Mouse (Mus musculus) liver, postnatal 0 days (tissue): Measurements from ENCODE around the gene Rsg1. TPM values are rescaled to one million over a fixed set of nuclear protein-coding genes. Genes with fewer than 3 reads are reported as not detected.

ENCODE experiments used
- ATAC-seq: fragments of 200-750 bp; cut with Nextera tagmentation; 2 replicates; pipeline ENCODE4 v1.8.0; 2017; ENCODE audit warnings: mild to moderate bottlenecking, moderate library complexity
- DNase-seq: peaks from one replicate; pipeline ENCODE4 v3.0.0-alpha.2; 2016
- H3K27ac ChIP-seq: fragments of 300-500 bp; sonication (generic); 2 replicates; pipeline ENCODE4 v1.5.1; 2014; ENCODE audit warnings: antibody characterized with exemption, moderate library complexity, mild to moderate bottlenecking, low read depth
- H3K27me3 ChIP-seq: fragments of 300-500 bp; sonication (generic); 2 replicates; pipeline ENCODE4 v1.6.1; 2014; ENCODE audit warnings: low read length, control low read depth, mixed read lengths; ENCODE audit not compliant: insufficient read depth
- H3K36me3 ChIP-seq: fragments of 300-500 bp; sonication (generic); replicated peaks from 2 replicates; pipeline ENCODE4 v1.6.1; 2014; ENCODE audit warnings: mild to moderate bottlenecking, control low read depth, low read length, moderate library complexity, mixed read lengths; ENCODE audit not compliant: insufficient read depth
- H3K4me1 ChIP-seq: fragments of 300-500 bp; sonication (generic); 2 replicates; pipeline ENCODE4 v1.6.1; 2014; ENCODE audit warnings: antibody characterized with exemption, mild to moderate bottlenecking, control low read depth; ENCODE audit not compliant: insufficient read depth
- H3K4me2 ChIP-seq: fragments of 300-500 bp; sonication (generic); 2 replicates; pipeline ENCODE4 v1.6.1; 2014; ENCODE audit warnings: low read depth, mild to moderate bottlenecking, low read length, moderate library complexity, mixed read lengths
- H3K4me3 ChIP-seq: fragments of 300-500 bp; sonication (generic); 2 replicates; pipeline ENCODE4 v1.5.1; 2014; ENCODE audit warnings: low read depth, low read length
- H3K9ac ChIP-seq: fragments of 300-500 bp; sonication (generic); replicated peaks from 2 replicates; pipeline ENCODE4 v1.6.1; 2014; ENCODE audit warnings: mild to moderate bottlenecking, moderate library complexity
- H3K9me3 ChIP-seq: fragments of 300-500 bp; sonication (generic); 2 replicates; pipeline ENCODE4 v1.6.1; 2016; ENCODE audit warnings: mild to moderate bottlenecking, control low read depth, low read length, mixed read lengths
- CTCF ChIP-seq: sonication (generic); IDR thresholded peaks from 2 replicates; pipeline ENCODE4 v1.5.1; 2016; ENCODE audit warnings: antibody characterized with exemption, low read depth
- EP300 ChIP-seq: IDR thresholded peaks from 2 replicates; pipeline ENCODE4 v1.6.1; 2016; ENCODE audit warnings: antibody characterized with exemption, low read depth, mild to moderate bottlenecking
- WGBS: fragments of 180-500 bp; shearing (Covaris S2); extraction: QIAGEN DNeasy Blood & Tissue Kit; methylation state at CpG from one replicate; pipeline ENCODE4 v1.1.7; 2014; ENCODE audit not compliant: insufficient replicate concordance; 5-methylcytosine and 5-hydroxymethylcytosine counted together
- polyA plus RNA-seq: library from polyadenylated mRNA; unstranded; fragments of >200 nt; fragmentation: Nextera tagmentation; extraction: Ambion mirVana; gene quantifications from 2 replicates; pipeline ENCODE4 v1.2.1, GENCODE M21; 2015

Rsg1 gene
- polyA plus RNA-seq, 1 experiment from 2014 or later, result 0.43 TPM

DNA sequence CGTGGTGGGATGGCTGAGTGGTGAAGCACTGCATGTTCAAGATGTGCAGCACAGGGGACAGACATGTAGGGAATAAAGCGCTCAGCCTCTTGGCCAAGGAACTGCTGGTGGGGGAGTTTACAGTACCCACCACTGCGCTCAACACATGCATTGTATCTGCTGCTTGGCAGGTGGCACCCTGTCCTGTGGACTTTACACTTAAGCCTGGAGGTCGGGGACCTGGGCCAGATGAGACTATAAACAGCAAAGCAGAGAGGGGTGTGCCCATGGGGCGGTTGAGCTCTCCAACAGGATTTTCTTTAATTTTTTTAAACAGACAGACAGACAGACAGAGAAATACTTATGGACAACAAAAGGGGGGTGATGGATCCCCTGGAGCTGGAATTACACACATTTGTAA, 6.7 kb upstream of the Rsg1 start:
- Histone ChIP-seq H3K27me3 (no peaks in the 10 kb centered on the region), H3K9ac (no peak overlapping the region), H3K9me3 (no peaks in the 10 kb centered on the region), H3K4me2 (no peak overlapping the region), H3K4me3 (no peak overlapping the region), H3K4me1 (0 out of 2 replicates have a peak, but pooled peaks cover 4% of the 10 kb centered on the region), H3K36me3 (peaks cover 13% of the 10 kb centered on the region; the same call in 1 of the 2 replicates), H3K27ac (no peak overlapping the region)
- TF ChIP-seq EP300, result no peak
- no peak for TF ChIP-seq CTCF
- WGBS, result 77% methylated on average over 5 of the region's 5 CpGs
- ATAC-seq (peak; percentile 55), DNase-seq (no peak)

DNA sequence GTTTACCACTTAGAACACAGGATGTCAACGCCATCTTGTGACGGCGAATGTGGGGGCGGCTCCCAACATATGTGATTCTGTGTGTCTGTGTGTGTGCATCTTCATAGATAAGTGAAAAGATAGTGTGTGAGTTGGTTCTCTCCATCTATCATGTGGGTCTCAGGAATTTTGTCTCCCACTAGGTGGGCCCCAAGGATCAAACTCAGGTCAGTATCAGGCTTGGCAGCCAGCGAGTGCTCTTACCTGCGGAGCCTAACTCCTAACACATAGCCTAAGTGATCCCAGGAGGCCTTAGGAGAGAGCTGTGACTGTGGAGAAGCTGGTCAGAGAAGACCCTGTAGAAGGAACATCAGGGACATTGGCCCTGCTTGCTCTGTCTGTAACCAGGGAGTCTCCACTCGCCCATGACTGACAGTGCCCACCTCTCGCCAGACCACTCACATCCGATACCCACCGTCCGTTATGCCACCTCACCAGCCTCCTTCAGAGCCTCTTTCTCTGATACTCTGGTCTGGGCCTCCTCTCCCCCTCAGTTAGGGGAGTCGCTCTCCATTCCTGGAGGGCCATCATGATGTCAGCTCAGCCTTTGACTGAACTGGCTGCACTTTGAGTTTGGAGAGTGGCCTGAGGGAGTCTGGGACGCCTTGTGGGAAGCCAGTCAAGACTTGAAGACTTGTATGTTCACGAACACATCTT, 3.1 kb upstream of the Rsg1 start:
- Histone ChIP-seq H3K4me1 (peaks cover 12% of the 10 kb centered on the region), H3K27me3 (no peaks in the 10 kb centered on the region), H3K9me3 (no peaks in the 10 kb centered on the region), H3K4me2 (peak overlapping the region; percentile 58), H3K4me3 (peak overlapping the region; percentile 38), H3K36me3 (peaks cover 3% of the 10 kb centered on the region; the same call in 1 of the 2 replicates), H3K9ac (peak overlapping the region; percentile 45), H3K27ac (peak overlapping the region; percentile 77)
- TF ChIP-seq CTCF (no peak), EP300 (no peak)
- ATAC-seq (peak; percentile 67), DNase-seq (no peak)
- 62% methylated on average over 14 of the region's 14 CpGs for WGBS

DNA sequence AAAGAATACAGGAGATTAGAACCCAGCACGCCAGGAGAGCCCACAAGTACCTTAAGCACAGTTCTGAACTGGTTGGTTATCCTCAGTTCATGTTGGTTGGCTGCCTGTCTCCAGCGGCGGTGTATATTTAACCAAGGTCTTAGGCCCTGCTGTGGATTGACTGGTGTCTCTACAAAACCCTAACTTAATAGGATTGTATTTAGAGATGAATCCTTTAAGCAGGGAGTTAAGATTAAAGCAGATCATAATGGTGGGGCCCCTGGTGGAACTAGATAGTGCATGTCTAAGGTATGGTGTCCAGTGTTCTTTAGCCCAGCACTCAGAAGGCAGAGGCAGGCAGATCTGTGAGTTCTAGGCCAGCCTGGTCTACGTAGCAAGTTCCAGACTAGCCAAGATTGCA, 2.1 kb upstream of the Rsg1 start:
- Histone ChIP-seq H3K9ac (no peak overlapping the region), H3K27me3 (no peaks in the 10 kb centered on the region), H3K4me3 (no peak overlapping the region), H3K27ac (no peak overlapping the region), H3K4me1 (peaks cover 12% of the 10 kb centered on the region), H3K4me2 (no peak overlapping the region), H3K9me3 (no peaks in the 10 kb centered on the region), H3K36me3 (peaks cover 3% of the 10 kb centered on the region; the same call in 1 of the 2 replicates)
- ATAC-seq, result no peak
- no peak for DNase-seq
- WGBS, result 88% methylated on average over 4 of the region's 4 CpGs
- no peak for TF ChIP-seq EP300
- no peak for TF ChIP-seq CTCF

DNA sequence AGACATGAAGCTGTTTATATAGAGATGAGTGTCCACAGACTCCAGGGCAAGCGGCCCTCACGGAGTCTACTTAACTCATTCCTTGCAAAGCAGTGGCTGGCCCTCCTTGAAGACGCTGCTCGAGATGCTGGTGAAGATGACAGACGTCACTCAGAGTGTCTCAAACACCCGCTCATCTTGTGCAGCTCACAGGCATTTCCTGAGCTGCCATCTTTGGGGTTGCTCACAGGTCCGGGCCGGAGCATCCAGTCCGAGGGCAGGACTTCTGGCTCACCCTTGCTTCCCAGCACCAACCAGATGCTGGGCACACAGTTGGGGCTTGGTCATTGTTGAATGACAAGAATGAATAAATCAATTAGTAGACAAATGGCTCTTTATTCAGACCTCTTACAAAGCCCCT, 864 bp upstream of the Rsg1 start:
- WGBS, result 83% methylated on average over 9 of the region's 9 CpGs
- Histone ChIP-seq H3K4me3 (no peak overlapping the region), H3K4me1 (peaks cover 12% of the 10 kb centered on the region), H3K9ac (no peak overlapping the region), H3K27ac (no peak overlapping the region), H3K9me3 (no peaks in the 10 kb centered on the region), H3K36me3 (no peaks in the 10 kb centered on the region), H3K4me2 (no peak overlapping the region; the same call in 1 of the 2 replicates), H3K27me3 (no peaks in the 10 kb centered on the region)
- no peak for ATAC-seq
- TF ChIP-seq CTCF (no peak), EP300 (no peak)
- DNase-seq, result no peak

DNA sequence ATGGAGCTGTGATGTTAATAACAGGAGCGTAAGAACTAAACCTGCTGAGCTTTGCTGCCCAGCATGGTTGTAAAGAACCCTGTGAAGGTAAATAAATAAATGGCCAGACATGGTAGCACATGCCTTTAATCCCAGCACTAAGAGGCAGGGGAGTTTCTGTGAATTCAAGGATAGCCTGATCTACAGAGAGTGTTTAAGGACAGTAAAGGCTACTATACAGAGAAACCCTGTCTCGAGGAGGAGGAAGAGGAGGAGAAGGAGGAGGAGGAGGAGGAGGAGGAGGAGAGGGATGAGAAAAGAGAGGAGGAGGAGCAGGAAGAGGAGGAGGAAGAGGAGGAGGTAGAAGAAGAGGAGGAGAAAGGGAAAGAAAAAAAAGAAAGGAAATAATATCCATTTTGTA, 414 bp upstream of the Rsg1 start:
- Histone ChIP-seq H3K36me3 (no peaks in the 10 kb centered on the region), H3K4me2 (peak overlapping the region; percentile 91), H3K27me3 (no peaks in the 10 kb centered on the region), H3K27ac (no peak overlapping the region), H3K4me3 (peak overlapping the region; percentile 60), H3K9me3 (no peaks in the 10 kb centered on the region), H3K4me1 (peaks cover 12% of the 10 kb centered on the region), H3K9ac (no peak overlapping the region)
- ATAC-seq (no peak), DNase-seq (no peak)
- TF ChIP-seq CTCF, result no peak
- TF ChIP-seq EP300, result no peak
- 53% methylated on average over 2 of the region's 2 CpGs for WGBS

DNA sequence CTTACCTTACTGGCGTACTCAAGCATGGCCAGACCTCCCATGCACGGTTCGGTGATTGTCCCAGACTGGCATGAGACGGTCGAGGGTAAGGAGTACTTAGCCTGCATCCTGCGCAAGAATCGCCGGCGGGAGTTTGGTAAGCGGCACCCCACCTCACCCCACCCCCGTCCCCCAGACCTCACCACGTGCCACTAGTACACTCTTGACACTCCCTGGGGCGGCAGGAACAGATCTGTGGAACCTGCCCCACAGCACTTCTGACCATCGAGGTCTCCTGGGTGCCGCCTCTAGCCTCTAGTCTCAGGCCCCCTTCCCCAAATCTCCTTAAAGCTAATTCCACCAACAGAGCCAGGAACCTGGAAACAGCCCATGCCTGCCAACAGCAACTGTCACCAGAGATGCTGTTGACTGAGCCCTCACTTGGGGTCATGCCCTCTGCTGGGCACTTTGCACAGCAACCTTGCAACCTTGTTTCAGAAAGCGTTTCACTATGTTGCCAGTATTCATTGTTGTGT, 638 bp downstream of the Rsg1 start:
- 2% methylated on average over 15 of the region's 16 CpGs for WGBS
- Histone ChIP-seq H3K4me3 (peak overlapping the region; percentile 60), H3K36me3 (no peaks in the 10 kb centered on the region), H3K4me1 (peaks cover 12% of the 10 kb centered on the region), H3K9me3 (no peaks in the 10 kb centered on the region), H3K27me3 (no peaks in the 10 kb centered on the region), H3K27ac (no peak overlapping the region), H3K9ac (peak overlapping the region; percentile 48), H3K4me2 (peak overlapping the region; percentile 91)
- TF ChIP-seq EP300, result no peak
- TF ChIP-seq CTCF, result peak; percentile 85
- peak; percentile 61 for ATAC-seq
- DNase-seq, result peak; percentile 67
